Mouse (Mus musculus) heart, postnatal 4 days (tissue): ENCODE measurements around the gene Doxl2. TPM values are rescaled to one million over a fixed set of nuclear protein-coding genes. Genes with fewer than 3 reads are reported as not detected.
"Not testable (repeated sequence)": the region's sequence is repeated elsewhere in the genome, so short reads cannot be mapped to it uniquely, and the experiment has no call there.

Experiments
- DNase-seq: peaks from one replicate; pipeline ENCODE4 v3.0.0; 2021
- total RNA-seq, 2 experiments: library from RNA; stranded (reverse); gene quantifications; 2 replicates each; pipeline ENCODE4 v1.2.3; 2021

Gene Doxl2
- not detected for total RNA-seq

- no peak for DNase-seq
These were observed at the start of gene Doxl2 for GRCm38 (mm10) chr6:48974663-48975062. Gene Doxl2, plus strand, starts transcription at chr6:48974963.

- DNase-seq = no peak
These were observed 45.2 kb upstream of the Doxl2 start, which contains the start of gene 1600015I10Rik for GRCm38 (mm10) chr6:48929595-48929994. Gene 1600015I10Rik, plus strand, starts transcription at chr6:48929895.

GRCm38 (mm10) chr6:48949596-48949995, 25.2 kb upstream of the Doxl2 start:
- DNase-seq = no peak

- DNase-seq = no peak
These were observed 24.1 kb upstream of the Doxl2 start for GRCm38 (mm10) chr6:48950676-48951075.

- DNase-seq = no peak
These were observed 23.1 kb upstream of the Doxl2 start for GRCm38 (mm10) chr6:48951630-48952029.

- DNase-seq = no peak
These were observed 21.5 kb upstream of the Doxl2 start for GRCm38 (mm10) chr6:48953220-48953619.

GRCm38 (mm10) chr6:48954211-48954610, 20.6 kb upstream of the Doxl2 start:
- no peak for DNase-seq

GRCm38 (mm10) chr6:48954946-48955345, 19.8 kb upstream of the Doxl2 start:
- DNase-seq = peak; percentile 64

- DNase-seq = no peak
These were observed 18.0 kb upstream of the Doxl2 start for GRCm38 (mm10) chr6:48956785-48957184.

GRCm38 (mm10) chr6:48958053-48958452, 16.7 kb upstream of the Doxl2 start:
- peak; percentile 24 for DNase-seq

- DNase-seq = not testable (repeated sequence)
These were observed 15.6 kb upstream of the Doxl2 start for GRCm38 (mm10) chr6:48959151-48959550.

GRCm38 (mm10) chr6:48966696-48967095, 8.1 kb upstream of the Doxl2 start:
- not testable (repeated sequence) for DNase-seq

- DNase-seq = no peak
These were observed 6.9 kb upstream of the Doxl2 start for GRCm38 (mm10) chr6:48967868-48968267.

GRCm38 (mm10) chr6:48979616-48980015, 4.9 kb downstream of the Doxl2 start:
- DNase-seq = no peak

- DNase-seq = no peak
These were observed 7.5 kb downstream of the Doxl2 start for GRCm38 (mm10) chr6:48982305-48982704.

GRCm38 (mm10) chr6:48986444-48986990, 11.8 kb downstream of the Doxl2 start, which contains the start of gene Svs1:
Gene Svs1, plus strand, starts transcription at chr6:48986861.
- no peak for DNase-seq

- no peak for DNase-seq
These were observed 15.2 kb downstream of the Doxl2 start for GRCm38 (mm10) chr6:48989971-48990370.

- no peak for DNase-seq
These were observed 17.2 kb downstream of the Doxl2 start for GRCm38 (mm10) chr6:48991991-48992390.

GRCm38 (mm10) chr6:48998186-48998585, 23.4 kb downstream of the Doxl2 start:
- no peak for DNase-seq

GRCm38 (mm10) chr6:48998796-48999195, 24.0 kb downstream of the Doxl2 start:
- no peak for DNase-seq

GRCm38 (mm10) chr6:49003381-49003780, 28.6 kb downstream of the Doxl2 start:
- no peak for DNase-seq

- DNase-seq = peak; percentile 68
These were observed 33.2 kb downstream of the Doxl2 start for GRCm38 (mm10) chr6:49007981-49008380.

- DNase-seq = no peak
These were observed 33.8 kb downstream of the Doxl2 start for GRCm38 (mm10) chr6:49008420-49009160.

- no peak for DNase-seq
These were observed 34.4 kb downstream of the Doxl2 start for GRCm38 (mm10) chr6:49009161-49009555.
